Mouse (Mus musculus) naive thymus-derived CD4-positive, alpha-beta T cell, adult 5 months (primary cell): ENCODE results near the gene Cd164. TPM values are rescaled to one million over a fixed set of nuclear protein-coding genes. Genes with fewer than 3 reads are reported as not detected.

Experiments used
- polyA plus RNA-seq: library from polyadenylated mRNA; unstranded; fragments of 100-300 nt; shearing (Covaris generic); gene quantifications from one replicate; pipeline ENCODE4 v1.2.1, GENCODE M21; 2017

The Cd164 gene
- 270 TPM for polyA plus RNA-seq

GRCm38 (mm10) chr10:41518981-41519618 is at the start of gene Cd164:
Cd164 (plus strand) TSS chr10:41519414.

GRCm38 (mm10) chr10:41476171-41477017 is 42.8 kb upstream of the Cd164 start, which contains the start of gene Mical1:
Mical1 (plus strand) TSS chr10:41476314.

GRCm38 (mm10) chr10:41489708-41490517 is 29.3 kb upstream of the Cd164 start, which contains the start of the genes Smpd2 and Ppil6:
Smpd2 (minus strand) TSS chr10:41490369.
Ppil6 (plus strand) TSS chr10:41490439.

Other genes starting within 250 kb of the Cd164 start
- 21.7 TPM for gene Fig4, start 216.2 kb upstream of the Cd164 start, polyA plus RNA-seq
- gene Ak9, start 215.4 kb upstream of the Cd164 start, polyA plus RNA-seq = not detected
- 33.5 TPM for gene Zbtb24, start 69.0 kb upstream of the Cd164 start, polyA plus RNA-seq
- 73.4 TPM for gene Mical1, start 43.1 kb upstream of the Cd164 start, polyA plus RNA-seq
- gene Smpd2, start 29.0 kb upstream of the Cd164 start, polyA plus RNA-seq = 29.5 TPM
- not detected for gene Ppil6, start 29.0 kb upstream of the Cd164 start, polyA plus RNA-seq
- 1.8 TPM for gene Ccdc162, start 197.2 kb downstream of the Cd164 start, polyA plus RNA-seq